Mouse (Mus musculus): ENCODE measurements around the gene Helz. TPM values are rescaled to one million over a fixed set of nuclear protein-coding genes. Genes with fewer than 3 reads are reported as not detected.
"Not testable (repeated sequence)": the region's sequence is repeated elsewhere in the genome, so short reads cannot be mapped to it uniquely, and the experiment has no call there.

The Helz gene
- polyA plus RNA-seq, 1 experiment from 2014 or later, result 16.0 TPM

DNA sequence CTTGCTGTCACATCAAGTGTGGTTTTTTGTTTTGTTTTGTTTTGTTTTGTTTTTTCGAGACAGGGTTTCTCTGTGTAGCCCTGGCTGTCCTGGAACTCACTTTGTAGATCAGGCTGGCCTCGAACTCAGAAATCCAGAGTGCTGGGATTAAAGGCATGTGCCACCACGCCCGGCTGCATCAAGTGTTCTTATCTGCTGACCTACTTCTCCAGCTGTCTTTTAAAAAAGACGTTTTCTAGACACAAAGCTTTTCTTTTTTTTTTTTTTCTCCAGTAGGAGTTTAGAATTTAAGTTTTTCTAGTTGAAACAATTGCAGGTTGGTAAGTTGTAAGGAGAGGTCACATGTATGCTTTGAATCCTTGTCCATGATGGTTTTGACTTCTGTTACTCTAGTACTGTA, 38.4 kb downstream of the Helz start:
- ATAC-seq; H3K27me3 ChIP-seq (replicated peaks): not testable (repeated sequence)

DNA sequence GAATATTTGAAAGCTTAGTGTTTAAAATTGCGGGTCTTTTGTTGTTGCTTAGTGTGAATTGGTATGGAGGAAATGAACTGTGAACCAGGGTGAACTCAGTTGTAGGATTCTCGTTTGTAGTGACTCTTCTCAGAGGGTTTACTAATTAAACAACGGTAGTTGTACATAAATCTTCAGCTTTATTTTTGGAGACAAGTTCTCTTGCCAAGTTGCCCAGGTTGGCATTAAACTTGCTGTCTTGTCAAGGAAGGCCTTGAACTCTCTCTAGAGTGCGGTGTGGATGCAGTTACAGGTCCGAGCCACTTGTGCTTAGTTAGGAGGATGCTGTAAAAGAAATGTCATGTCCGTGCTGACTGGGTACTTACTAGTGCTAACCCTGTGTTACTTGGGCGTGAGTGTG, 39.4 kb downstream of the Helz start:
- no peak overlapping the region for H3K4me3 ChIP-seq (replicated peaks)
- no peak overlapping the region for H3K9ac ChIP-seq
- H3K9me3 ChIP-seq, result no peaks in the 10 kb centered on the region
- no peak overlapping the region for H3K4me2 ChIP-seq (replicated peaks)
- ATAC-seq, result no peak
- no peaks in the 10 kb centered on the region for H3K4me1 ChIP-seq (replicated peaks)
- no peak overlapping the region for H3K27ac ChIP-seq
- no peaks in the 10 kb centered on the region for H3K27me3 ChIP-seq (replicated peaks)
- no peaks in the 10 kb centered on the region for H3K36me3 ChIP-seq
- 92% methylated on average over 7 of the region's 7 CpGs for WGBS

More for the DNA sequence above, 38.4 kb downstream of the Helz start:
- WGBS, result 83% methylated on average over 5 of the region's 5 CpGs
- H3K9ac ChIP-seq; H3K27ac ChIP-seq; H3K4me1 ChIP-seq (replicated peaks); H3K9me3 ChIP-seq; H3K4me3 ChIP-seq (replicated peaks); H3K36me3 ChIP-seq; H3K4me2 ChIP-seq (replicated peaks): not testable (repeated sequence)

DNA sequence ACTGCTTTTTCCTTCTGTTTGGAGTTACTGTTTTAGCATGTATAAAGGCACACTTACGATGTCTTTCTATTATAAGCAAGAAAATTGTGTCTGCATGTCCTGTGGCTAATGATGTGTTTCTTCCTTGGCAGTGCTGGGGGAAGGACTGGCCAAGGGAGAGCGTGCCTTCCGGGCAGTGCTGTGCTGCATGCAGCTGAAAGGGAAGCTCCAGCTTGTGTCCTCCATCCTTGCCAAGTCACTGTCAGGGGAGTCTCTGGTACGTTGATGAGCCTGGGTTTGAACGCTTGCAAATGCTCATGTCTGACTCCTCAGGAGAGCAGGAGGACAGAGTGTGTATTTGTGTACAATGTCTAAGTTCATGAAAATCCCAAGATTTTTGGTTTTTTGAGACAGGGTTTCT, 44.8 kb downstream of the Helz start:
- Histone ChIP-seq H3K27ac (no peak overlapping the region), H3K4me1 (replicated peaks) (no peaks in the 10 kb centered on the region), H3K36me3 (peaks cover 11% of the 10 kb centered on the region; the same call in 1 of the 2 replicates), H3K4me2 (replicated peaks) (no peak overlapping the region), H3K4me3 (replicated peaks) (no peak overlapping the region), H3K9ac (no peak overlapping the region), H3K27me3 (replicated peaks) (no peaks in the 10 kb centered on the region), H3K9me3 (no peaks in the 10 kb centered on the region)
- 91% methylated on average over 5 of the region's 5 CpGs for WGBS
- no peak for ATAC-seq

DNA sequence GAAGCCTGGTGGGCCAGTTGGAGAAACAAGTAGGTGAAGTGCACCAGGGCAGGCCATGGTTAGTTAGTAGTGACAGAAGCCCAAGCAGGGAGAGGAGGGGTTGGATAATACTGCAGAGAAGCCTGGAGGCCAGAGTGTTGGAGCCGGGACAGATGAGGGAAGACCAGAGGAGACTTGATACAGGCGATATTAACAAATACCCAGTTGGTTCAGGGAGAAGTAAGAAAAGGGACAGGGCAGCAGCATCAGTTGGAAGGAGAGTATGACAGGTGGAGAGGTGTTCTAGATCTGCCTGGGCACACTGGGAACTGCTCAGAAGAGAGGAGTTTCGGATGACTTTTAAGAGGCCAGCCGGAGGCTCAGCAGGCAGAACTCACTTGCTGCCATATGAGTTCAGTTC, 49.7 kb downstream of the Helz start:
- Histone ChIP-seq H3K4me3 (replicated peaks) (no peak overlapping the region), H3K36me3 (peaks cover 18% of the 10 kb centered on the region), H3K4me1 (replicated peaks) (no peaks in the 10 kb centered on the region), H3K27ac (no peak overlapping the region), H3K27me3 (replicated peaks) (no peaks in the 10 kb centered on the region), H3K9me3 (no peaks in the 10 kb centered on the region), H3K4me2 (replicated peaks) (no peak overlapping the region), H3K9ac (no peak overlapping the region)
- ATAC-seq, result no peak
- 91% methylated on average over 4 of the region's 4 CpGs for WGBS

DNA sequence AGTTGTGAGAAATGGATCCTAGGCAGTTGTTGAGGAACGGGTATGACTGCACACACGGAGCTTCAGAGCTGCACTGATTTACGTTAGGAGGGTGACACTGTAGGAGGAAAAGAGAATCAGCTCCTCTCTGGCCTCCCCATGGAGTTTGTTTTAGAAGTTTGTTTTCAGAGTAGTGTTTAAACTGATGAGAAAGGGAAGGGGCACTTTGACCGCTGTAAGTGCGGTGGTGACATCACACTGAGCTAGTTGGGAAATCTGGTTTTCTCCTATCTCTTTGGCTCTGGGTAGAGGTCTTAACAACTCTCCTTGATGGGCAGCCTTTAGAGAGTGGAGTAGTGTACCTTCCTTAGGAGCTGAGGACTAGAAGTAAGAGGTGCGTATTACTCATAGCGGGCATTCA, 58.0 kb downstream of the Helz start:
- WGBS, result 85% methylated on average over 7 of the region's 7 CpGs
- H3K27ac ChIP-seq, result no peak overlapping the region
- no peak for ATAC-seq
- no peaks in the 10 kb centered on the region for H3K9me3 ChIP-seq
- no peak overlapping the region for H3K4me2 ChIP-seq (replicated peaks)
- no peaks in the 10 kb centered on the region for H3K27me3 ChIP-seq (replicated peaks)
- no peaks in the 10 kb centered on the region for H3K4me1 ChIP-seq (replicated peaks)
- no peak overlapping the region for H3K4me3 ChIP-seq (replicated peaks)
- no peak overlapping the region for H3K9ac ChIP-seq
- H3K36me3 ChIP-seq, result peaks cover 10% of the 10 kb centered on the region

DNA sequence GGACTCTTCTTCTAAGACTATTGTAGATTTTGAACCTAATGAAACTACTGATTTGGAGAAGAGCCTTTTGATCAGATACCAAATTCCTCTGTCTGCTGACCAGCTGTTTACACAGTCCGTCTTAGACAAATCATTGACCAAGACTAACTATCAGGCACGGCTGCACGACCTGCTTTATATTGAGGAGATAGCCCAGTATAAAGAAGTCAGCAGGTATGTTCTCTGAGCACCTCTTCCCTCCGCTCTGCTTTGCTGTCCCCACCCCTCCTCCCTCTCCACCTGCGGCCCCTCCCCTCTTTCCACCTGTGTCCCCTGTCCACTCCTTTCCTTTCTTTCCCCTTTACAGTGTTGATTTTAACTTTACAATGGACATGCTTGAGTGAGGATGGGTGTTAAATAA, 66.2 kb downstream of the Helz start:
- WGBS, result 77% methylated on average over 5 of the region's 5 CpGs
- no peaks in the 10 kb centered on the region for H3K27me3 ChIP-seq (replicated peaks)
- H3K4me3 ChIP-seq (replicated peaks), result no peak overlapping the region
- ATAC-seq, result no peak
- H3K36me3 ChIP-seq, result no peaks in the 10 kb centered on the region
- H3K27ac ChIP-seq, result no peak overlapping the region
- H3K4me2 ChIP-seq (replicated peaks), result no peak overlapping the region
- no peaks in the 10 kb centered on the region for H3K9me3 ChIP-seq
- H3K9ac ChIP-seq, result no peak overlapping the region
- no peaks in the 10 kb centered on the region for H3K4me1 ChIP-seq (replicated peaks)

DNA sequence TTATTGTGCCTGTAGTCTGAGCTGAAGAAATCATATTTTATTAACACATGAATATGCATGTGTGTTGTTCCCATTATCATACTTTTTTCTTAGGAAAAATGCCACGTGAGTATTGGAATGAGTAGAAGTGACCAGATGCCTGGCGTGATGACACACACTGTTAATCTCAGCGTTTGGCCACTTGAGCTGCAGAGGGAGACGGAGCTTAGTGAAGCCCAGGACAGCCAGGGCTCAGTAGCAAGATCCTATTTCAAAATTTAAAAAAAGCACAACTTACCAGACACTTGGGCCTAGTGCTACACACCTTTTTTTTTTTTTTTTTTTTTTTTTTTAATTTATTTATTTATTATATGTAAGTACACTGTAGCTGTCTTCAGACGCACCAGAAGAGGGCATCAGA, 68.0 kb downstream of the Helz start:
- H3K27me3 ChIP-seq (replicated peaks), result no peaks in the 10 kb centered on the region
- H3K4me1 ChIP-seq (replicated peaks), result no peaks in the 10 kb centered on the region
- 91% methylated on average over 4 of the region's 5 CpGs for WGBS
- H3K4me2 ChIP-seq (replicated peaks), result no peak overlapping the region
- peaks cover 11% of the 10 kb centered on the region; the same call in 1 of the 2 replicates for H3K36me3 ChIP-seq
- H3K27ac ChIP-seq, result no peak overlapping the region
- no peaks in the 10 kb centered on the region for H3K9me3 ChIP-seq
- H3K4me3 ChIP-seq (replicated peaks), result no peak overlapping the region
- no peak for ATAC-seq
- no peak overlapping the region for H3K9ac ChIP-seq

DNA sequence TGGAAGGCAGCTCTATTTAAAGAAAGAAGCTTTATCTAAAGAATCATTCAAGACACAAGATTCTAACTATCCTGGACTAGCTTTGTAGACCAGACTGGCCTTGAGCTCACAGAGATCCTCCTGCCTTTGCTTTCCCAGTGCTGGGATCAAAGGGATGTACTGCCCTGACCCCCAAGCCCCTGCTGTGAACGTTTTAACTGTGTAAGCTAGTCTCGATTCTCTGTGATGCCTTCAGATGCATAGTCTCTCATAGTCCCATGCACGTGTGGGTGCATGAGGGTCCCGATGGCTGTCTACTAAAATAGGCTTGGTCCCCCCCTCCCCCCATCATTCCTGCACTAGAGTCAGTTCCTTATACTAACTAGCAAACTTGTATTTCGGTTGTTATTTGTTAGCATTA, 70.2 kb downstream of the Helz start:
- Histone ChIP-seq H3K4me3 (replicated peaks) (no peak overlapping the region), H3K9me3 (no peaks in the 10 kb centered on the region), H3K9ac (no peak overlapping the region), H3K4me2 (replicated peaks) (no peak overlapping the region), H3K36me3 (peaks cover 12% of the 10 kb centered on the region; the same call in 1 of the 2 replicates), H3K4me1 (replicated peaks) (no peaks in the 10 kb centered on the region), H3K27ac (no peak overlapping the region), H3K27me3 (replicated peaks) (no peaks in the 10 kb centered on the region)
- no peak for ATAC-seq
- WGBS, result 75% methylated on average over 5 of the region's 5 CpGs

DNA sequence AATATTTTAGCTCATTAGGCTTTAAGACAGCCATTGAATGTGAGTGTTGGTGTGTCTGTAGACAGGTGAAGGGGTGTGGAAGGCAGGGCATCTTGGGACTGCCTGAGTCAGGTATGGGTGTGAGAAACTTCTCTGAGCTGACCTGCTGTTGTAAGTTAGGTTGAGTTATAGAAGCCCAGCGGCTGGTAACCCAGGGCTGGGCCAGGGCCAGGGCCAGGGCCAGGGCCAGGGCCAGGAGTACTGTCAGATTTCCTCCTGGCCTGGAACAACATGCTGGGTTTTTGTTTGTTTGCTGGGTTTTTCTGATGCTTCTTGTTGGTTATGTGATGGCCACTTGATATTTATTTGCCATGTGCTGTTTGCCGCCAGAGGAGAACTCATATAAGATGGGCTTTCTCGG, 76.9 kb downstream of the Helz start:
- H3K9me3 ChIP-seq, result no peaks in the 10 kb centered on the region
- no peak overlapping the region for H3K27ac ChIP-seq
- no peak overlapping the region for H3K9ac ChIP-seq
- no peak overlapping the region for H3K4me3 ChIP-seq (replicated peaks)
- H3K36me3 ChIP-seq, result peaks cover 12% of the 10 kb centered on the region; the same call in 1 of the 2 replicates
- no peak overlapping the region for H3K4me2 ChIP-seq (replicated peaks)
- ATAC-seq, result no peak
- no peaks in the 10 kb centered on the region for H3K27me3 ChIP-seq (replicated peaks)
- 92% methylated on average over 3 of the region's 3 CpGs for WGBS
- H3K4me1 ChIP-seq (replicated peaks), result no peaks in the 10 kb centered on the region

DNA sequence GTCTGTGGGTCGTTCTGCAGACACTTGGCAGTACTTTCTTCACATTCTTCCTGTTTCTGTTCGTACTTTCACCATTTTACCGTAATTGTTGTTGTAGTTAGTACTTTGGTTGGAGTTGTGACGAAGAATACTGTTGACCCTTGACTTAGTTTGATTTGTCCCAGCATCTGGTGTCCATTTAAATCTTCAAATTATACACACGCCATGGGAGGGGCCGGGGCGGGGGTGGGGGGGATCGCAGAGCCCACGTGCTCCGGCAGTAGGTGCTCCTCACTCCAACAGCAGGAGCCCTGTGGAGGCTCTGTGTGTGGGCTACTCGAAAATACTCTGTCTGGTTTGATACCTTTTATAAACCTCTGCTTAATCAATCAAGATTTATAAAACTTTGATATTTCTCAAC, 78.0 kb downstream of the Helz start:
- peaks cover 5% of the 10 kb centered on the region; the same call in 1 of the 2 replicates for H3K36me3 ChIP-seq
- no peak overlapping the region for H3K27ac ChIP-seq
- no peak overlapping the region for H3K9ac ChIP-seq
- H3K27me3 ChIP-seq (replicated peaks), result no peaks in the 10 kb centered on the region
- H3K4me3 ChIP-seq (replicated peaks), result no peak overlapping the region
- 69% methylated on average over 11 of the region's 11 CpGs for WGBS
- H3K4me1 ChIP-seq (replicated peaks), result no peaks in the 10 kb centered on the region
- H3K9me3 ChIP-seq, result no peaks in the 10 kb centered on the region
- ATAC-seq, result no peak
- no peak overlapping the region for H3K4me2 ChIP-seq (replicated peaks)

DNA sequence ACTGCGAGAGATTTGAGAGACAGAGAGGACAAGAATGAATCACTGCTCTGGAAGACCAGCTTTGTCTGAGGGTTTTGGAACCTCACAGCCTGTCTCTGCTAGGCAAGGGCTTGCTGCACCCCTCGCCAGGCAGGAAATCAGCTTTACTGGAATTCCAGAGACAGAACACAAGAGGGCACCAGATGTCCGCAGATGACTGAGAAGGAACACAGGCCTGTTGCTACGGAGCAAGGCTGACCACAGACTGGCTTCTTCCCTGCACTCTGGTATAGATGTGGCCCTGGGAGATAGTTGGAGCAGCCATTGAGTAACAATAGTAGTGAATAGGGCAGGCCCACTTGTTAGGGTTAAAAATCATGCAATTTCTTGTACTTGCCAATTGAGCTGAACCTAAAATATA, 81.8 kb downstream of the Helz start:
- H3K27ac ChIP-seq, result 0 out of 2 replicates have a peak overlapping the region, but pooled peaks have one; percentile 7
- H3K4me3 ChIP-seq (replicated peaks), result no peak overlapping the region
- ATAC-seq, result peak; percentile 67; the same call in 1 of the 2 replicates
- H3K27me3 ChIP-seq (replicated peaks), result no peaks in the 10 kb centered on the region
- no peak overlapping the region for H3K4me2 ChIP-seq (replicated peaks)
- 28% methylated on average over 4 of the region's 4 CpGs for WGBS
- H3K4me1 ChIP-seq (replicated peaks), result no peaks in the 10 kb centered on the region; the same call in 1 of the 2 replicates
- H3K36me3 ChIP-seq, result peaks cover 10% of the 10 kb centered on the region
- no peak overlapping the region for H3K9ac ChIP-seq
- H3K9me3 ChIP-seq, result no peaks in the 10 kb centered on the region

DNA sequence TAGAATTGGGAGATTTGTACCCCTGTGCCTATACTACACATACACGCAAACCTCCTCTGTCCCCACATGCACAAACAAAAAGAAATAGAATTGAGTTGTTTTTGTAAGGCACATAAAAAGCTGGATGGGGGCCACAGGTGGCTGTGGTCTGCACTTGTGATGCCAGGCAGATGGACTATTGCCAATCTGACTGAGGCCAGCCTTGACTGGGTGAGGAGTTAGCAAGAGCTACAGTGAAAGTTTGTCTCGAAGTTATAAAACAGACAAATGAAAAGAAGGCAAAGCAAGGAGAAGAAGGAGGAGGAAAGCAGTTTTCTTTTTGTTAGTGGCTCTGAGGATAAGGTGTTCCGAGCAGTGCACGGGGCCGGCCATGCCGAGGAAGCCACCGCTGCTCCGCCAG, 82.2 kb downstream of the Helz start:
- no peaks in the 10 kb centered on the region for H3K9me3 ChIP-seq
- no peaks in the 10 kb centered on the region for H3K27me3 ChIP-seq (replicated peaks)
- no peak overlapping the region for H3K9ac ChIP-seq
- WGBS, result 76% methylated on average over 8 of the region's 8 CpGs
- ATAC-seq, result 0 out of 2 replicates have a peak, but pooled peaks have one; percentile 10
- H3K4me2 ChIP-seq (replicated peaks), result no peak overlapping the region
- H3K4me3 ChIP-seq (replicated peaks), result no peak overlapping the region
- no peaks in the 10 kb centered on the region; the same call in 1 of the 2 replicates for H3K4me1 ChIP-seq (replicated peaks)
- peaks cover 13% of the 10 kb centered on the region for H3K36me3 ChIP-seq
- peak overlapping the region; percentile 7; the same call in 1 of the 2 replicates for H3K27ac ChIP-seq

DNA sequence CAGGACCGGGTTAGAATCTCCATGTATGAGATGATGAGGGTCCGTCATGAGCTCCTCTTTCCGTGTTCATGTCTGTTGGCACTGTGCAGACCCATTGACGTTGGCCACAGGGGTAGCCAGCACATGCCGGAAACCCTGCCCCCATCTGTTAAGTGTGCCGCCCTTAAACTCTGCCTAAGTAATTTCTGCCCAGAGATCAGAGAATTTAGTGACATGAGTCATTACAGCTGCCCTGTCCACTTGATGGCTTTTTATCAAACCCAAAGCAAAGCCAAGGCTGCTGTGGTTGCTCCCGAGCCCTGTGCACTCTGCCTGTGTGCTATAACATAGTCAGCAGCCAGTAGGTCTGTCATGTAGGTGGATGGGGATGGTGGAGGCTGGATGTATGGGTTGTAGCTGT, 83.4 kb downstream of the Helz start:
- Histone ChIP-seq H3K4me3 (replicated peaks) (no peak overlapping the region), H3K27me3 (replicated peaks) (no peaks in the 10 kb centered on the region), H3K4me1 (replicated peaks) (no peaks in the 10 kb centered on the region; the same call in 1 of the 2 replicates), H3K36me3 (peaks cover 13% of the 10 kb centered on the region), H3K9me3 (no peaks in the 10 kb centered on the region), H3K9ac (no peak overlapping the region), H3K27ac (no peak overlapping the region), H3K4me2 (replicated peaks) (no peak overlapping the region)
- no peak for ATAC-seq
- 78% methylated on average over 7 of the region's 7 CpGs for WGBS
